Mouse (Mus musculus) embryonic fibroblast, embryonic 13.5 days (primary cell): Measurements from ENCODE around the gene Exoc4. TPM values are rescaled to one million over a fixed set of nuclear protein-coding genes. Genes with fewer than 3 reads are reported as not detected.

Experiments
- H3K27ac ChIP-seq: 2 replicates; pipeline ENCODE4 v1.5.1; 2012; ENCODE audit warnings: low read length, control low read depth, inconsistent platforms; ENCODE audit not compliant: insufficient read depth
- H3K4me1 ChIP-seq: 2 replicates; pipeline ENCODE4 v1.6.1; 2011; ENCODE audit warnings: low read length; ENCODE audit not compliant: control insufficient read depth, insufficient read depth
- H3K4me3 ChIP-seq: 2 replicates; pipeline ENCODE4 v1.5.1; 2011; ENCODE audit warnings: mild to moderate bottlenecking, control low read depth, low read length; ENCODE audit not compliant: insufficient read depth
- CTCF ChIP-seq: IDR thresholded peaks from 2 replicates; pipeline ENCODE4 v1.5.1; 2011; ENCODE audit warnings: mild to moderate bottlenecking, control low read depth, low read length, moderate library complexity, borderline replicate concordance; ENCODE audit not compliant: insufficient read depth
- POLR2A ChIP-seq: IDR thresholded peaks from 2 replicates; pipeline ENCODE4 v1.6.1; 2011; ENCODE audit warnings: low read depth, mild to moderate bottlenecking, control low read depth, low read length, moderate library complexity
- polyA plus RNA-seq: library from polyadenylated mRNA; stranded (reverse); fragments of >200 nt; gene quantifications from 2 replicates; pipeline ENCODE4 v1.2.4, GENCODE M21; 2011; ENCODE audit warnings: low read depth; ENCODE audit not compliant: missing spikeins, insufficient read length

The Exoc4 gene
- polyA plus RNA-seq, 1 experiment: 121 TPM

- Histone ChIP-seq H3K4me1 (no peaks in the 10 kb centered on the region), H3K4me3 (no peak overlapping the region)
- TF ChIP-seq POLR2A (no peak), CTCF (no peak)
Observed at GRCm38 (mm10) chr6:33910671-33911070, 661.8 kb downstream of the Exoc4 start.

DNA sequence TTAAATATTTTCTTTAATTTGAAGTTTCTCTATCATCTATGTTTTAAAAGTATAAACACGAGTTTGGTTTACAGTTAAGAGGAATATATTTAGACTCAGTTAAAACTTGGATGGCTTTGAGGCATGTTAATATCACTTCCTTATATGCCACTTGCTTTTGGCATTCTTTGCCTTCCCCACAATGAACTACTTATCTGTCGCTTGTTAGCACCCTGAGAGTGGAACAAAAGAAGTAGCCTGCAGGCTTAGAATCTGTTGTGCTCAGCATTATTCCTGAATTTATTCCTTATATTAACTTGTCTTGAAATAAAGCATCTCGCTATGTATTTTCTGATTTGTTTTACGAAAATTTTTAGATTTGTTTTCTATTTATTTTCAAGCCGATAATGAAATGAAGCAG is 664.2 kb downstream of the Exoc4 start:
- Histone ChIP-seq H3K4me1 (no peaks in the 10 kb centered on the region), H3K4me3 (no peak overlapping the region), H3K27ac (no peak overlapping the region)
- TF ChIP-seq CTCF: no peak

More at GRCm38 (mm10) chr6:33910671-33911070, 661.8 kb downstream of the Exoc4 start:
- no peak overlapping the region for H3K27ac ChIP-seq

- no peak overlapping the region for H3K27ac ChIP-seq
- no peak for TF ChIP-seq CTCF
- no peak for TF ChIP-seq POLR2A
- no peaks in the 10 kb centered on the region for H3K4me1 ChIP-seq
- no peak overlapping the region for H3K4me3 ChIP-seq
Observed at GRCm38 (mm10) chr6:33913486-33913885, 664.6 kb downstream of the Exoc4 start.

DNA sequence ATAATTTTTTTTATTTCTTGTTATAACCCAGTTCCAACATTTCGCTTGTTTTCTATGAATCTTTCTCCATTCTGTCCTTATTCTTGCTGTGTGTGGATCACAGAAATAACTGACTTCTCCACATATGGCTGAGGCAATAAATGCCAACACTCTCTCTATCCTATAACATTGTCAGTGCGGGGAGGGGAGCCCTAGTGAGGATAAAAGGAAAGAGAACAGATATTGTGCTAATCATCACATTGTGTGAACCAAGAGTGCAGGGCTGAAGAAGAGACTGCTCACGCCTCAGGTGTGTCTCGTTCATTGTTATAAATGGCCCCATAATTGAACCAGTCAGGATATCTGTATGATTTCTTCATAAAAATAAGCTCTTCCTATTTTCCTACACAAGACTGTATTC is 665.1 kb downstream of the Exoc4 start:
- Histone ChIP-seq H3K4me1 (no peaks in the 10 kb centered on the region), H3K27ac (no peak overlapping the region), H3K4me3 (no peak overlapping the region)
- no peak for TF ChIP-seq POLR2A
- TF ChIP-seq CTCF: no peak

DNA sequence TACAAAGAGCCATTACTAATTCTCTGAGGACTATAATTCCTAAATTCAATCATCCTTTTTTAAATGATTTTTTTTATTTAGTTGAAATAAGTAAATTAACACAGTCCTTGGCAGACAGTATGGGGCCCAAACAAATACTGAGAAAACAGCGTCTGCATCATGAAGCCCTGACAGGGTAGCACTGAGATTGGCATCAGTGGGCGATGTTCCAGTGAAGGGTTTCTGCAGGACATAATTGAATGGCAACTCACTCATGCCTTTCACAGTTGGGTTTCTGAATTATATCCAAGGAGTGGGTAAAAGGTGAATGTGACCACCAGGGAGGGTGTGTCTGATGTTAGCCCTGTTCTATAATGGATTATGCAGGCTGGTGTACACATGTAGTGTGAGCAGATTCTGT is 674.7 kb downstream of the Exoc4 start:
- no peak overlapping the region for H3K27ac ChIP-seq
- no peak overlapping the region for H3K4me3 ChIP-seq
- no peaks in the 10 kb centered on the region for H3K4me1 ChIP-seq
- TF ChIP-seq CTCF: no peak
- TF ChIP-seq POLR2A: no peak

DNA sequence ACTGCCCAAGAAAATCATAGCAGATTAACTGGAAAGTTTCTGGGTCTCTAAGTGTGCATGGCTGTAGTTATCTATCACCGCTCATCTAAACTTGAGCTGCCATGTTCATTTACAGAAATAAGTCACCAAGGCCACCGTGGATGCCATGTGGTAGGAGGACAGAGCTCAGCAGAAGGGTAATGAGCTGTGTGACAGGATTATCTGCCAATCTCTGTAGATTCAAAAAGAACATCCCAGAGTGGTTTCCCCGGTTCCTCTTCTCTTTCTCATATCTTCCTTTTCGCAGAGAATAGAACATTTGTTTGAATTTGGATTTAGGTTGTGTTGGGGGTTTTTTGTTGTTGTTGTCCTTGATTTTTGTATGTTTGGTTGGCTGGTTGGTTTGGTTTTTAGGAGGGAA is 676.0 kb downstream of the Exoc4 start:
- H3K27ac ChIP-seq: no peak overlapping the region
- no peak for TF ChIP-seq CTCF
- TF ChIP-seq POLR2A: no peak

DNA sequence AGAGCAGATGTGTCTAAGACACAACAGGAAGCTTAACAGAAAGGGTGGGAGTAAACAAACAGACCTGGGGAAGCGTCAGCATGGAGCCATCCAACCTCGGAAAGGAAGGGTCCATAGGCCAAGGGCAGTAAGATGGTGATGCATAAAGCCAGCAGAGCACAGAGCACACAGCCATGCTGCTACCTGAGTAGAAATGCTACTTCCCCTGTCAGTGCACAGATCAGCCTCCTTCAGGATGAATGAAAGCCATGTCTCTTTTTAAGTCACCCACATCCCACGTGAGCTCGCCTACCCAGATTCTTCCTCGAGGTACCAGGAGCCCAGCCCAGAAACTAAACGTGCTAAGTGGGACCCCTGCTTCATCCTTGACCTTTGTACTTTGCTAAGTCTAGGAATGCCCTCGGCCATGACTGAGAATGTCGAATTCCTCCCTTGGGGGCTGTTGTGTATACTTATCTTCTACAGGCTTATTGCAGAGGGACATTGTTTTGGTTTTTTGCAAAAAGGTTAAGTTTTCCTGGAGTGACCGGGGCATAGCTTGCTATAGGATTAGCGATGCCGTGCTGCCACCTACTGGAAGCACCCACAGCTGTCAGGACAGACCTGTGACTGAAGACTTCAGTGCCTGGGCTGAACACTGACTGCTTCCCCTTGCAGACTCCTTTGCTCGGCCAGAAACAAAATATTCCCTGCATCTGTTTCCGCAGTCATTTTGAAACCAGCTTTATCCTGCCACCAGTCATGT is 680.6 kb downstream of the Exoc4 start:
- H3K4me1 ChIP-seq: no peaks in the 10 kb centered on the region
- no peak for TF ChIP-seq POLR2A
- TF ChIP-seq CTCF: peak; percentile 92
- H3K4me3 ChIP-seq: no peak overlapping the region
- no peak overlapping the region for H3K27ac ChIP-seq

More for the DNA sequence above, 676.0 kb downstream of the Exoc4 start:
- Histone ChIP-seq H3K4me3 (no peak overlapping the region), H3K4me1 (no peaks in the 10 kb centered on the region)

GRCm38 (mm10) chr6:33930087-33930945 is 681.4 kb downstream of the Exoc4 start:
- H3K4me1 ChIP-seq: no peaks in the 10 kb centered on the region
- no peak overlapping the region for H3K27ac ChIP-seq
- TF ChIP-seq POLR2A (no peak), CTCF (no peak)
- H3K4me3 ChIP-seq: no peak overlapping the region

- Histone ChIP-seq H3K4me1 (no peaks in the 10 kb centered on the region), H3K27ac (no peak overlapping the region), H3K4me3 (no peak overlapping the region)
- no peak for TF ChIP-seq POLR2A
- TF ChIP-seq CTCF: no peak
Observed at GRCm38 (mm10) chr6:33937906-33938305, 689.0 kb downstream of the Exoc4 start.

GRCm38 (mm10) chr6:33939169-33939568 is 690.3 kb downstream of the Exoc4 start:
- H3K4me3 ChIP-seq: no peak overlapping the region
- H3K27ac ChIP-seq: no peak overlapping the region
- TF ChIP-seq POLR2A (no peak), CTCF (no peak)
- H3K4me1 ChIP-seq: no peaks in the 10 kb centered on the region
